Mouse (Mus musculus) erythroblast, embryonic 14.5 days (primary cell): ENCODE measurements around the gene Atraid. TPM values are rescaled to one million over a fixed set of nuclear protein-coding genes. Genes with fewer than 3 reads are reported as not detected.
"Not testable (repeated sequence)": the region's sequence is repeated elsewhere in the genome, so short reads cannot be mapped to it uniquely, and the experiment has no call there.

Experiments
- H3K27me3 ChIP-seq: 2 replicates; pipeline ENCODE4 v1.6.1; 2012; ENCODE audit warnings: inconsistent platforms; ENCODE audit not compliant: control insufficient read depth
- H3K36me3 ChIP-seq: 2 replicates; pipeline ENCODE4 v1.6.1; 2012; ENCODE audit warnings: mild to moderate bottlenecking, inconsistent platforms; ENCODE audit not compliant: control insufficient read depth
- H3K4me1 ChIP-seq: 2 replicates; pipeline ENCODE4 v1.6.1; 2012; ENCODE audit warnings: inconsistent platforms; ENCODE audit not compliant: control insufficient read depth
- H3K4me3 ChIP-seq: replicated peaks from 2 replicates; pipeline ENCODE3; 2012; ENCODE audit warnings: moderate library complexity, mild to moderate bottlenecking, inconsistent platforms
- H3K9me3 ChIP-seq: 2 replicates; pipeline ENCODE4 v1.6.1; 2012; ENCODE audit warnings: low read length, inconsistent platforms, mixed read lengths; ENCODE audit not compliant: control insufficient read depth
- GATA1 ChIP-seq: IDR thresholded peaks from 2 replicates; pipeline ENCODE4 v1.6.1; 2012; ENCODE audit warnings: low read length, inconsistent platforms, mixed read lengths
- TAL1 ChIP-seq: IDR thresholded peaks from 3 replicates; pipeline ENCODE4 v1.6.1; 2012; ENCODE audit warnings: low read length, inconsistent platforms, mixed read lengths
- polyA plus RNA-seq: library from polyadenylated mRNA; stranded (reverse); fragments of >175 nt; gene quantifications from 2 replicates; pipeline ENCODE4 v1.2.3, GENCODE M21; 2012

Gene Atraid
- polyA plus RNA-seq, 1 experiment = 1.6 TPM

- Histone ChIP-seq H3K4me1 (no peaks in the 10 kb centered on the region), H3K27me3 (no peaks in the 10 kb centered on the region), H3K9me3 (no peaks in the 10 kb centered on the region), H3K4me3 (no peak overlapping the region), H3K36me3 (no peaks in the 10 kb centered on the region)
- TF ChIP-seq TAL1 (no peak), GATA1 (no peak)
These were observed 24.9 kb upstream of the Atraid start for GRCm38 (mm10) chr5:31023254-31023653.

- no peak overlapping the region for H3K4me3 ChIP-seq
- H3K36me3 ChIP-seq = no peaks in the 10 kb centered on the region
- no peaks in the 10 kb centered on the region for H3K27me3 ChIP-seq
- H3K9me3 ChIP-seq = no peaks in the 10 kb centered on the region
- no peak for TF ChIP-seq GATA1
- no peak for TF ChIP-seq TAL1
- H3K4me1 ChIP-seq = no peaks in the 10 kb centered on the region
These were observed 23.5 kb upstream of the Atraid start for GRCm38 (mm10) chr5:31024641-31025040.

- no peak for TF ChIP-seq GATA1
- no peak for TF ChIP-seq TAL1
- Histone ChIP-seq H3K36me3 (no peaks in the 10 kb centered on the region), H3K9me3 (no peaks in the 10 kb centered on the region), H3K4me1 (no peaks in the 10 kb centered on the region), H3K4me3 (no peak overlapping the region), H3K27me3 (no peaks in the 10 kb centered on the region)
These were observed 17.2 kb upstream of the Atraid start for GRCm38 (mm10) chr5:31030926-31031325.

GRCm38 (mm10) chr5:31031508-31031907, 16.6 kb upstream of the Atraid start:
- Histone ChIP-seq H3K27me3 (no peaks in the 10 kb centered on the region), H3K4me3 (no peak overlapping the region), H3K4me1 (no peaks in the 10 kb centered on the region), H3K9me3 (no peaks in the 10 kb centered on the region), H3K36me3 (no peaks in the 10 kb centered on the region)
- TF ChIP-seq GATA1 (no peak), TAL1 (no peak)

GRCm38 (mm10) chr5:31034669-31035068, 13.4 kb upstream of the Atraid start:
- H3K27me3 ChIP-seq = no peaks in the 10 kb centered on the region
- no peak overlapping the region for H3K4me3 ChIP-seq
- H3K9me3 ChIP-seq = no peaks in the 10 kb centered on the region
- no peaks in the 10 kb centered on the region for H3K4me1 ChIP-seq
- peaks cover 14% of the 10 kb centered on the region for H3K36me3 ChIP-seq
- TF ChIP-seq TAL1 = no peak
- TF ChIP-seq GATA1 = no peak

GRCm38 (mm10) chr5:31036556-31036955, 11.6 kb upstream of the Atraid start:
- H3K4me3 ChIP-seq, H3K4me1 ChIP-seq, H3K27me3 ChIP-seq, H3K9me3 ChIP-seq: not testable (repeated sequence)
- H3K36me3 ChIP-seq = peaks cover 25% of the 10 kb centered on the region

- no peaks in the 10 kb centered on the region for H3K27me3 ChIP-seq
- H3K9me3 ChIP-seq = no peaks in the 10 kb centered on the region
- H3K4me3 ChIP-seq = no peak overlapping the region
- peaks cover 30% of the 10 kb centered on the region for H3K36me3 ChIP-seq
- no peaks in the 10 kb centered on the region for H3K4me1 ChIP-seq
- TF ChIP-seq TAL1 (no peak), GATA1 (no peak)
These were observed 9.8 kb upstream of the Atraid start for GRCm38 (mm10) chr5:31038171-31038845.

GRCm38 (mm10) chr5:31046416-31046815, 1.7 kb upstream of the Atraid start:
- no peak overlapping the region for H3K4me3 ChIP-seq
- peaks cover 31% of the 10 kb centered on the region for H3K4me1 ChIP-seq
- TF ChIP-seq TAL1 (no peak), GATA1 (no peak)
- H3K36me3 ChIP-seq = peaks cover 8% of the 10 kb centered on the region
- H3K27me3 ChIP-seq = no peaks in the 10 kb centered on the region
- no peaks in the 10 kb centered on the region for H3K9me3 ChIP-seq

GRCm38 (mm10) chr5:31047074-31047473, 1.0 kb upstream of the Atraid start:
- peak overlapping the region; percentile 91 for H3K4me3 ChIP-seq
- no peaks in the 10 kb centered on the region for H3K27me3 ChIP-seq
- no peaks in the 10 kb centered on the region for H3K9me3 ChIP-seq
- peaks cover 31% of the 10 kb centered on the region for H3K4me1 ChIP-seq
- peaks cover 5% of the 10 kb centered on the region for H3K36me3 ChIP-seq
- no peak for TF ChIP-seq GATA1
- no peak for TF ChIP-seq TAL1
